Mouse (Mus musculus) Patski (cell line): ENCODE results near the gene Msi2. TPM values are rescaled to one million over a fixed set of nuclear protein-coding genes. Genes with fewer than 3 reads are reported as not detected.

Experiments
- ATAC-seq: fragments of 100-300 bp; one replicate; pipeline ENCODE4 v1.8.0; 2021
- CTCF ChIA-PET: fragments of 350-600 bp; sonication (Branson Sonifier 250); formaldehyde crosslinking; loops from one replicate; lab custom pipeline; 2022; ENCODE audit warnings: inconsistent platforms; lab: Charles Lee
- POLR2A ChIA-PET: fragments of 350-600 bp; sonication (Branson Sonifier 250); formaldehyde crosslinking; loops from one replicate; lab custom pipeline; 2022; ENCODE audit warnings: antibody characterized with exemption, inconsistent platforms; lab: Charles Lee
- DNase-seq: peaks from one replicate; pipeline ENCODE4 v3.0.0-alpha.2; 2011; ENCODE audit warnings: low read depth, low spot score
- H3K27me3 ChIP-seq: fragments of 371-371 bp; one replicate; pipeline ENCODE4 v1.5.1; 2021
- CTCF ChIP-seq: fragments of 100-300 bp; IDR thresholded peaks from one replicate; pipeline ENCODE4 v1.5.1; 2021
- in situ Hi-C: fragments of 300-500 bp; cut with MboI; formaldehyde crosslinking; loops from 3 replicates; pipeline ENCODE4 v1.11.1; 2018; ENCODE audit warnings: low pct_unique_long_range_greater_than_20kb, mixed read lengths
- polyA plus RNA-seq: library from polyadenylated mRNA; unstranded; gene quantifications from one replicate; pipeline ENCODE4 v1.2.3, GENCODE M21; 2021

Gene Msi2
- polyA plus RNA-seq, 1 experiment from 2014 or later = 72.3 TPM

DNA sequence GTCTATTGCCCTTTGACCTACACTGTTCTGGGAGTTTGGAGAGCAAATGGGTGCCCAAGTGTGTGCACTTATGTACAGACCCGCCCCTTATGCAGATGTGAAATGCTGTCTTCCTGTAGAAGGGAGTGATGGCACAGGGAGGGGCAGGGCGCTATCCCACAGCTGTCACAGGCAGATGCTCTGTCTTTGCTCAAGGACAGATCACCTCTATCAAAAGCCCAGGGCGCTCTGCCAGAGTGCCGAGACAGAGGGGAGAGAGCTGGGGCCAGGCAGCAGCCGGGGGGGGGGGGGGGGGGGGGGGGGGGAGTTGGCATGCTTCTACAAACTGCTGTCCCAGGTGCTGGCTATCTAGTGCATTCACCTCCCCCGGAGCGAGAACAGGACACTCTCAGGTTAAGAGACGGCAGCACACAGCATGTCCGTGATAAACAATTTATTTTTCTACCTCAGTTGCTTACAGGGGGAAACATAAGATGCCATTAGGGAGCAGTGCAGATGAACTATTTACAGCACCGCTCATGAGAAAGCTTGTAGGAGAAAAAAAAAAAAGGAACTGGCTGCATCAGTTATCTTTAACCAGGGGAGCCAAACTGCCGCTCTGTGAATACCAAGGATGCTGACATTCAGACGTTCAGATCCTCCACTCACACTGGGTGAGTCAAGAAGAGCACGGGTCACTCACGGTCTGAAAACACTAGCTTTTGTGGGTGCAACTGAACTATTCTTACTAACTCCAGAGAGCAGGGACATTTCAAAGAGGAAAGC lies 337.0 kb downstream of the Msi2 start:
- no peak for TF ChIP-seq CTCF
- ChIA-PET POLR2A (no interaction called here), CTCF (no interaction called here)
- no peak for DNase-seq
- no peaks in the 10 kb centered on the region for H3K27me3 ChIP-seq
- in situ Hi-C loops = no loop called here
- no peak for ATAC-seq

DNA sequence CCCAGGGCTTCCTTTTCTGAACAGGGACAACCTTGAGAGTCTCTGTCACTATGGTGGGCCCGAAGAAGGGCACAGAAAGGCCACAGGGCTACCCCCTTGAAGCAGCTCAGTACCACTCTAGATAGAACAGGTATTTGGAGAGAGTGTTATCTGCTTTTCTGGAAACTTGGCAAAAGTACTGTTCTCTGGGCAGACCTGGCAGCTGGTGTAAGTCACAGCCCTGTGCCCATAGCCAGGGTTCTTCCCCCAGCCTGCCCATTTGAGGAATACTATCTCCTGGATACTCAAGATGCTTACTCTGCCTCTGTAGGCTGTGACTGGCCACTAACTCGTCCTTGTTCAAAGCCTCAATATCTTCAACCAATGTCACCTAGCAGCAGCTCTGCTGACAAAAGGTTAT lies 338.7 kb downstream of the Msi2 start:
- in situ Hi-C loops = no loop called here
- TF ChIP-seq CTCF = no peak
- DNase-seq (no peak), ATAC-seq (no peak)
- ChIA-PET POLR2A (no interaction called here), CTCF (no interaction called here)
- H3K27me3 ChIP-seq = no peaks in the 10 kb centered on the region

DNA sequence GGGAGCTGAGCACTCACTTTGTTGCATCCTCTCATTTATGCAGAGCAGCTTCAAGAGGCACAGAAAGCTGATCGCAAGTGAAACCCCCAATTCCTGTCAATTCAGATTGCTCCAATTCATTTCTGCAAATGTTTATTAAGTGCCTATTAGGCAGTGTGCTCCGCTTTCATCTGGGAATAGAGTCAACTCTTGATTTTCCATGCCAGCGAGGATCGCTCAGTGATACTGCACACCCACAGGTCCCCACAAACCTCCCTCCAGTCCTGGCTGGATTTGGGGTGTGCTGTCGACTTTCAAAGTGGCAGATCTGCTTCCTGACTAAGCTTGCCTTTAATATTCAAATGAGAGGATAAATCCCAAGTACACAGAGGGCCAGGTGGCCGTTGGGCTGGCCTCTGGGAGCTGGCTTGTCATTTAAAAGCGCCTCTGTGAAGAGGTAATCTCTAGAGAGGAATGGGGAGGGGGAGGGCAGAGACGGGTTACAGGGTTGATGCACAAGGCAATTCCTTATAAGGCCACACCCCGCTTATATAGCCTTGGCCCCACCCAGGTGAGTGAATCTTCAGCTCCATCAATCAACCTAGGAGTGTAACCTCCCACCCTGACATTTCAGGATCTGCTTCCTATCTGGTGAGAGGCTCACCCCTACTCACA lies 339.5 kb downstream of the Msi2 start:
- in situ Hi-C loops = no loop called here
- ATAC-seq (no peak), DNase-seq (no peak)
- CTCF ChIA-PET = interaction anchor here (1.1 kb wide), 1 partner anchor 12 kb away, joined by 3 read pairs; no protein-coding TSS in a partner anchor
- POLR2A ChIA-PET = no interaction called here
- TF ChIP-seq CTCF = no peak
- no peaks in the 10 kb centered on the region for H3K27me3 ChIP-seq

DNA sequence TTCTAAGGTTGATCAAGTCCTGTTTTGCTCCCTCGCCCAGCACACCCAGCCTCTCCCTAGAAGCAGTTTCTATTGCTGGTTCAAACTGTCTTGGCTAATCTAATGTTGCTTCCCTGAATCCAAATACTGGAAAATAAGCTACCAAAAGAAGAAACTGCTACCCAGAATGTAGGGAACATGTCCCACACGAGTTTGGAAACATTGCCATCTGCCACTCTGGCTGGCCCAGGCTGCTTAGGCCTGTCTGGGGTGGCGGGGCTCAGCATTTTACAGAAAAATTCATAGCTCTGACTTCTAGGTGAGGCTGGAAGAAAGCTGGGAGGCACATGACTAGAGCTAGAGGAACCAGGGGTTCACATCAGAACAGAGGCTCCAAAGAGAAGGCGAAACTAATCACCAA lies 345.7 kb downstream of the Msi2 start:
- no peak for TF ChIP-seq CTCF
- ATAC-seq = no peak
- H3K27me3 ChIP-seq = no peaks in the 10 kb centered on the region
- POLR2A ChIA-PET = no interaction called here
- DNase-seq = no peak
- CTCF ChIA-PET = interaction anchor here (1.1 kb wide), 2 partner anchors 65 to 156 kb away, joined by 3 read pairs; no protein-coding TSS in a partner anchor
- in situ Hi-C loops = no loop called here

DNA sequence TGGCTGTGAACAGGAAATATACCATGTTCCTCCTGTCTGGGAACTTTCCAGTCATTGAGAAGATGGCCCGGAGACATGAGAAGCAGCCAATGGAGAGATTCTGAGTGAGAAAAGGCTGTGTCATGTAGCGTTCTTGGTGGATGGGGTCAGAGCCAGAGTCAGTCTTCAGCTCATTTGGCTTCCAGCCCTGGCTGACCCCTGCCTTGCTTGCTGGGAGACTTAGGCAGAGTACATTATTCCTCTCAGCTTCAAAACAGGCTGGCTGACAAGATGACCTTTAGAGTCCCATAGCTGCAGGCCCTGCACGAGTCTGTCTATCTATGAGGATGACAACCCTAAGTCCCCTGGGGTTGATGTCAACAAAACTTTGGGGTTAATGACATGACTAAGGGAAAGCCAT lies 348.4 kb downstream of the Msi2 start:
- peak; percentile 56 for DNase-seq
- H3K27me3 ChIP-seq = no peaks in the 10 kb centered on the region
- in situ Hi-C loops = no loop called here
- ChIA-PET CTCF (no interaction called here), POLR2A (no interaction called here)
- no peak for TF ChIP-seq CTCF
- ATAC-seq = peak; percentile 75

DNA sequence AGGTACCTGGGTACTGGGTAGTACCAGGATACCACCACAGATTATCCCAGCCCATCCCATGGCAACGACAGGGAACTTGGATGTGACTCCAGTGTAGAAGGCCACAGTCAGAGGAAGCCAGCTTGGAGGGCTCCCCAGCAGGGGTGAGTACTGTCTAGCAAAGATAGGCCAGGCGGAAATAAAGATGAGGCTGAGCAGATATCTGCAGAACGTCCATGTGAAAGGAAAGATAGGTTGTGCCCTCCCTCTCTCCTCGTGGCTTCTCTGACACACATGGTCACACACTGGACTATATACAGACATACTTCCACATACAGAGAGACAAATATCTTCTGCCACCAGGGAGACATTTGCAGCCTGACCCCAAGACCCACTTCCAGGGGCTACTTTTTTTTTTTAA lies 350.8 kb downstream of the Msi2 start:
- ChIA-PET CTCF (interaction anchor here (0.8 kb wide), 1 partner anchor 10 kb away, joined by 3 read pairs; no protein-coding TSS in a partner anchor), POLR2A (no interaction called here)
- ATAC-seq = no peak
- in situ Hi-C loops = no loop called here
- DNase-seq = no peak
- H3K27me3 ChIP-seq = no peaks in the 10 kb centered on the region
- no peak for TF ChIP-seq CTCF

DNA sequence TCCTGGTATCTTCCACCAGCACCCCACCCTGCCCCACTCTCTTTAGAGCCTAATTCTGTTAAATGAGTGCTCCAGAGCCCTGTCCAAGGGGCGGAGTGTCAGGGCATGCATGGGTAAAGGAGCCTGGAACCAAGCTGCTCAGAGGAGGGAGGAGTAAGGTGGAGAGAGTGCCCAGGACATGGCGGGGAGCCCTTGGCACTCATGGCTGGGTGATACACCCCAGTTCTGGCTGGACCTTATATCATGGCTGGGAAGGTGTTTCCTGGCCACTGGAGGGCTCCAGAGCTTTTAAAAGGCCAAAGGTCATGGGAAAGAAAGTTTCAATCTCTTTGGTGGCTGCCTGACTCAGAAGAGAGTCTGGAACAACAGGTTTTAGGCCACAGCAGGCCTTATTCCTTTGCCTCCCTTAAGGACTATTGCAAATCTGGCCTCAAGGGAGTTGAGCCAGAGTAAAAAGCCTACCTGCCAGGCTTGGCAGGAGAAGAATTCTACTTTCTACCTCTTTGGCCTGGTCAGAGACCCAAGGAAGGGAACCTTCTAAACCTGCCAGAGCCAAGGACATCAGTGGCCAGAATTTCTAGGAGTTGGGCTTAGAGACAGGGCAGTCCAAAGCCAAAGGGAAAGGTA lies 352.3 kb downstream of the Msi2 start:
- ChIA-PET POLR2A (no interaction called here), CTCF (no interaction called here)
- DNase-seq (no peak), ATAC-seq (no peak)
- in situ Hi-C loops = no loop called here
- TF ChIP-seq CTCF = no peak
- H3K27me3 ChIP-seq = no peaks in the 10 kb centered on the region

DNA sequence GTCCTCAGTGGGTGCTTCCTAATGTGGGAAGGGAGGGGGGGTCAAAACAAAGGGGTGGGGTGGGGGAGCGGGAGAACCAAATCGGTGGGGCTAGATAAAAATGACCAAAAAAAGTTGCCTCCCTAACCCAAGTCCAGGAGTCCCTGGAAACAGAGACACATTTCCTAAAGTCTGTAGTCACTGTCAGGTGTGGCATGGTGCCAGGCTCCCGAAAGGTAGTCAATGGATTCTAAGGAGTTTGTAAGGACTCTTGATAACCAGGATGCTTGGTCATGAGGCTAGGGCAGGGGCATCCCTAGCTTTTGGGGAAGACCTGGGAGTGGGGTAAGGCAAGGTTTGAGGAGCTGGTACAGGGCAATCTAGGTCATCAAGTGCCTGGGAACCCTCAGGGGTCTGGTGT lies 354.1 kb downstream of the Msi2 start:
- no peak for ATAC-seq
- in situ Hi-C loops = no loop called here
- POLR2A ChIA-PET = no interaction called here
- TF ChIP-seq CTCF = no peak
- no peaks in the 10 kb centered on the region for H3K27me3 ChIP-seq
- DNase-seq = no peak
- CTCF ChIA-PET = interaction anchor here (0.8 kb wide), 1 partner anchor 12 kb away, joined by 3 read pairs; no protein-coding TSS in a partner anchor

DNA sequence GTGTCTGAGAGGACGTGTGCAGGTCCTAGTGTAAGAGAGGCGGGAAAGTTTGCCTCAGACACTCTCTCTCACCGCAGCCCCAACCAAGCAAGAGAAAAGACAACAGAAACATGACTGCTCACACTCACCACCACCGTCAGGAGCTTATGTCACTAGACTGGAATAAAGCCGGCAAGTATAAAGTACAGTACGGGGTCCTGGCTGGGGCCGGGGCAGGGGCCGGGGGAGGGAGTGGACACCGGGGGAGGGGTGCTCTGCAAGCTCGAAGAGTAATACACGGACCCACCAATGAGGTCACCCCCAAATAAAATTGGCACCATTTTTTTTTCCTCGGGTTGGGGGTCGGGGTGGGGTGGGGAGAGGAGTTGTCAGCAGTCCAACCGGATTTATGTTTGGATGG lies 354.8 kb downstream of the Msi2 start:
- DNase-seq (no peak), ATAC-seq (no peak)
- in situ Hi-C loops = no loop called here
- ChIA-PET POLR2A (no interaction called here), CTCF (no interaction called here)
- no peak for TF ChIP-seq CTCF
- no peaks in the 10 kb centered on the region for H3K27me3 ChIP-seq

DNA sequence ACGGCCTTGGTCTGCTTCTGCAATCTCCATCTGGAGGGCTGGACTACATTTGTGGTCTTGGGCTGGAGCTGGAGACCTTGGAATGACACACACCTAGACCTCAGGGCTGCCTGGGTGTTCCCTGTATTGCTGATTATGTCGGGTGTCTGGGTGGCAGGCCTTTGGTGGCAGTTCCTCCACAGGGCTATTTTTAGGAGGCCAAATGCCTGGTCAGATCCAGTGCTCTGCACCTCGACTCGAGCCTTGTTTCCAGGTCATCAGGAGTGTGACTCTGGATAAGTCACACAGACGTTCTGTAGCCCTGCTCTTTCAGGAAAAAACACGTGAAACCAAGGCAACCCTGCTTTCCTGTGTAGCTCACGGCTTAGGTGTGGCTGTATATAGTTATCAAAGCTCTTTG lies 358.6 kb downstream of the Msi2 start:
- TF ChIP-seq CTCF = no peak
- CTCF ChIA-PET = no interaction called here
- ATAC-seq (no peak), DNase-seq (no peak)
- H3K27me3 ChIP-seq = no peaks in the 10 kb centered on the region
- in situ Hi-C loops = no loop called here
- POLR2A ChIA-PET = interaction anchor here (1.0 kb wide), 1 partner anchor 14 kb away, joined by 3 read pairs; no protein-coding TSS in a partner anchor

DNA sequence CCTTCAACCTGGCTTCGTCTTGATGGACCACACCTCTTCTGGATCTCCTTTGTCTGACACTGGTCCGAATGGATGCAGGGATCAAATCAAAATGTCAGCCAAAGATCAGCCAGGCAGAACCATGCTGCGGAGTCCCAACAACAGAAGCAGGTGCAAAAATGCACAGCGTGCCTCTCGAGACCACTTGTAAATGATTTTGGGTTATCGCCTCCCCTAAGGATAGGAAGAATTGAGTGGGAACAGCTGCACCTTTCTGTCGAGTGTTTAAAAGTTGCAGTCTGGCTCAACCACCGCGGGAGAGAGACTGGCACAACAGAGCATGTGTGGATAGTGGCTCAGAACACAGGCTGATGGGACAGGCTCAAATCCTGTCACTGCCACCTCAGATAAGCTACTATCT lies 361.0 kb downstream of the Msi2 start:
- CTCF ChIA-PET = no interaction called here
- POLR2A ChIA-PET = no interaction called here

More for the DNA sequence above, 361.0 kb downstream of the Msi2 start:
- no peak for DNase-seq
- in situ Hi-C loops = no loop called here
- no peak for ATAC-seq
- no peaks in the 10 kb centered on the region for H3K27me3 ChIP-seq
- TF ChIP-seq CTCF = no peak
